Mouse (Mus musculus): ENCODE results near the gene Eif4a1. TPM values are rescaled to one million over a fixed set of nuclear protein-coding genes. Genes with fewer than 3 reads are reported as not detected.
A peak's percentile ranks its signal among the peaks of the same experiment; 100 is the strongest.

Eif4a1 gene
- total RNA-seq, 2 experiments from 2014 or later: 678 to 712 TPM

DNA sequence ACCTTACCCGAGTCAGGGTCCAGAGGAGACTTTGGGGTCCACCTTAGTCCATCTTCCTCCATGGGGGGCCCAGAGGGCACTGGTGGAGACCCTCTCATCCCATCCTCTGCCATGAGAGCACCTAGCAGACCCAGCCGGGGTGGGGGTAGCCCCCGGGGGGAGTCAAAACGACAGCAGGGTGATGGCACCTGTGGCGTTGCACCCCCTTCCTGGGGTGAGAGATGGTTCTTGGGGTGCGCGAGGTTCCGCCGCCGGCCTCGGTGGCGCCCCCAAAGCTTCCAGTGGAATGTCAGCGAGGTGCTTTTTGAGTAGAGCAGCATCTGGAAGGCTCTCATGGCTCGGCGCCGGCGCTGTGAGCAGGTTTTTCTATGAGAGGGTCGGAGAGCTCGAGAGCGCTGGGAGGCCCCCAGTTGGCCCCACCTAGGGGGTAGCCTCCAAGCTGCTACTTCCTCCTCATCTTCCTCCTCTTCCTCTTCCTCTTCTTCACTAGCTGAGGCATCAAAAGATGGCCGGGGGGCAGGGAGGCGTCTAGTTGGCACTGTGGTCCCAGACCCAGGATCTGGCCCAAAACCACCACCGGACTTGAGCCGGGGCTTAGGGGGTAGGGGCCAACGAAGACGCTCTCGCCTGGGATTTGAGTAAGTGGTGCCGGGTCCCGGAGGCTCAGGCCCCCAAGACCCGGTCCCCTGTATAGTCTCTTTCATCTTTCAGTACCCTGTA is 8.1 kb upstream of the Eif4a1 start:
- no peak for DNase-seq

DNA sequence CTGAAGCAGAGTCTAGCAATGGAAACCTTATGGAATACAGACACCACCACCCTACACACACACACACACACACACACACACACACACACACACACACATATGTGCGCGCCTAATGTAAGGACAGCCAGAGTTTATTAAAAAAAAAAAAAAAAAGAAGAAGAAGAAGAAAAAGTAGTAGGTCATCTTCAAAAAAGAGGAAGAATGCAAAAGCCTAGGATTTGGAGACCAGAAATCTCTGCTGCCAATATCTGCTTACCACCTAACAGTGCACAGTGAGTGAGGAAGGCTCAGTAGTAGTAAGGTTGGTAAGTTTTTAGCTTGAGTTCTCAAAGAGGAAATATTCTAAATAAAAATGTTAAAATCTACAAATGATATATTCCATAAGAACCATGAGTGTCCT is 6.9 kb upstream of the Eif4a1 start:
- no peak for DNase-seq

DNA sequence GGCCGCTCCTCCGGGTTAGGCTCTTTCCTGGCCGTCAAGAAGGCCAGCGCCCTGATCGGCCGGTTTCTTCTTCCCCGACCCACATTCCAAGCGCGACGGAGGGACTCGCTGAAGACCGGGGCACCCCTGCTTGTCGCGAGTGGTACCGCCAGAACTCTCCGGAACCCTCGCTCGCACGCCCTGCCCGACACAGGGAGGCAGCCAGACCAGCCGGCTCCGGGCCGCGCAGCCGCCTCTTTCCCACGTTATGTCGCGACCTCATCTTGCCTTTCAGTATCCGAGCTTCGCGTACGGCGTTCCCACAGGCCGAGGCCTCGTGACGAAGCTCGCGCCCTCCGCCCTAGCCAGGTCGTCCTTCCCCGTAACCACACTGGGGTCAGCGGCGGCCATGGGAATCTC is 498 bp downstream of the Eif4a1 start:
- DNase-seq: peak in 1 of 2 experiments; percentile 40

DNA sequence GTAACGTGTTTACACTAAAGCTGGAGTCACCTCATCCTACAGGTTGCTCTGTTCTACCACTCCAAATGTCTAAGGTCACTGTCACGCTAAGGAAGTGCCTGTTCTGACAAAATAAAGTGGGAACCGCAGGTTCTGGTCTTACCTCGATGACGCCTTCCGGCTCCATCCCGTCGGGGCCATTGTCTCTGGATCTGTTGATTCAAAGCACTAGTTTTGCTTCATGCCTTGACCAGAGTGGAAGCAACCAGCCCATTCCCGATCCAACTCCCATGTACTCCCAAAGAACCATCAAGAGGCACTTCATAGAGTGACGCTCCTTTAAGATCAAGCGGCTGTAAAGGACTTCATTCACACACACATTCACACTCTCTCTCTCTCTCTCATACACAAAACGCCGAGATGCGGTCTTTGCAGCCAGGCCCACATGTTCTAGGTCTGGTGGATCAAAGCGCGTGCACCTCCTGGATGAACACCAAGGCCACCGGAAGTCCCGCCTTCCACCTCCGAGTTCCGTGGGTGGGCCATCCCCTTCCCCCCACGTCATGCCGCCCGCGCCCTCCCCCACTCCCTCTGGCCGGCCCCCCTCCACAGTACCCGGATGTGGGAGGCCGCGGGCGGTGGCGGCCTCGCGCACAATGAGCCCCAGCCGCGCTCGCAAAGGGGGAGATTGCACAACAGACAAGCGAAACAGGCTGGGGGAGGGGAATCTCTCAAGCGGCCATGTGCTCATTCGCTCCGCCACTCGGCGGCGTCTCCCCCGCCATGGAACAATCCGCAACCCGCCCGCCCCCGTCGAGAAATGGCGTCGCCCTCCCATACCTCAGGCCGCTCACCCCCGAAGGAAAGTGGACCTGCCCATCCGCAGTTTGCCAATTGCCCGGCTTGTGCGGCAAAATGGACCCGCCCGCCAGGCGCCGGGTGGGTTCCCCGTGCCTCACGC is 1.2 kb downstream of the Eif4a1 start:
- DNase-seq: peak; percentile 97 to 99

DNA sequence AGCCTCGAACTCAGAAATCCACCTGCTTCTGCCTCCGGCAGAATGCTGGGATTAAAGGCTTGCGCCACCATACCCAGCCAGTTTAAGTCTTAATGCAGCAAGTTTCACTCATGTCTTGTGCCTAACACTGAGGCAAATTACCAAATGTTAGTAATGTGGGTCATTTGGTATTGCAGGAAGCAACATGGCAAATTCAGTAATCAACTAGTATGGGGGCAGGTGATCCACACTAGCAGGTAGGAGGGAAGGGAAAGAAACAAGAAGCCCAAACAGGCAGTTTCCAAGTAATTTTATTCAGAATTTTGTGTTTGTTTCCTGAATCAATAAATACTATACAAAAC is 5.6 kb downstream of the Eif4a1 start:
- no peak for DNase-seq

DNA sequence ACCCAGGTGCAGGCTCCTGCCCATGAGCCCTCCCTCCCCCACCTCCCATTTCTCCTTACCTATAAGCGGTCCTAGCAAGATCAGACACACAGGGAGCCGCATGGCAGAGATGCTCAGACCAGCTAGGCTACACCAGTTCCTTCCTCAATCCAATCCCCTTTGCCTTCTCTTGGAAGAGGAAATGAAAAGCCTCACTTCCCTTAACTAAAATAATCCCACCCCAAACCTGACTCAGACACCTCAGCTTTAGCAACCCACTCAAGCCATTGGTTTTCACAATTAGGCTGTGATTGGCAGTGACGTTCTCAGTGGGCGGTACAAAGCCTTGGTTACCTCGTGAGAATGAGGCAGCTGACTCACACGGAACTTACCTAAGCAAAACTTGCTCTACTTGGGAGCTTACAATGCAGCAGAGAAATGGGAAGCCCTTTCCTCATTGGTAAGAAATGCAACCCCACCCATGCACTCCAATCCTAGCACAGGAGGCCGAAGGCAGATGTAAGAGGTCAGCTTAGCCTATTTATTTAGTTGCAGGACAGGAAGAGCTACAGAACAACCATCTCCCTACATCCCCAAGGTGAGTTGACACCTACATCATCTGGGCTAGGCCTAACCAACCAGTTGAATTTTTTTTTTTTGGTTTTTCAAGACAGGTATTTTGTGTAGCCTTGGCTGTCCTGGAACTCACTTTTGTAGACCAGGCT is 6.1 kb downstream of the Eif4a1 start, which contains the start of gene Cd68:
Gene Cd68 (minus strand): TSS at position 193 of the 704 bp plus-strand sequence.
- peak; percentile 61 to 64 for DNase-seq

DNA sequence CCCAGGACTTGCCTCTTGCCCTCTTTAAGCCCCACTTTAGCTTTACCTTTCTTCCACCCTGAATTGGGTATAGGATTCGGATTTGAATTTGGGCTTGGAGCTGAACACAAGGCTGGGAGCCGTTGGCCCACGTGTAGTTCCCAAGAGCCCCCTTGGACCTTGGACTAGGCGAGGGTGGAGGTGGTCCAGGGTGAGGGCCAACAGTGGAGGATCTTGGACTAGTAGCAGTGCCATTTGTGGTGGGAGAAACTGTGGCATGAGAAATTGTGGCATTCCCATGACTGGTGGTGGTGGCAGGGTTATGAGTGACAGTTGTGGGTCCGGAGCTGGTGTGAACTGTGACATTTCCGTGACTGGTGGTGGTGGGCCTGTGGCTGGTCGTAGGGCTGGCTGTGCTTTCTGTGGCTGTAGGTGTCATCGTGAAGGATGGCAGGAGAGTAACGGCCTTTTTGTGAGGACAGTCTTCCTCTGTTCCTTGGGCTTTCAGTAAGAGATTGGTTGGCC is 6.7 kb downstream of the Eif4a1 start:
- DNase-seq: no peak

DNA sequence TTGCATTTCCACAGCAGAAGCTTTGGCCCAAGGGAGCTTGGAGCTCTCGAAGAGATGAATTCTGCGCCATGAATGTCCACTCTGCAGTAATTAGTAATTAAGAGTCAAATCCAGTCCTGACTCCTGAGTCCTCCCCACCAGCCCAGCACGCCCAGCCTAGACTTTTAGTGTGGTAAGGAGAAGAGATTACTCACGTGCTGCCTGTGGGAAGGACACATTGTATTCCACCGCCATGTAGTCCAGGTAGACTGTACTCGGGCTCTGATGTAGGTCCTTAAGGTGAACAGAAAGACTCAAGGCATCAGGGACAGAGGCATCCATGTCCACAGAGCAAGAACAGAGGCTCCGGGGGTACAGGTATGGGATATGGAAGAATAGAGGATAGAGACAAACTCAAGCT is 7.4 kb downstream of the Eif4a1 start:
- DNase-seq: no peak

DNA sequence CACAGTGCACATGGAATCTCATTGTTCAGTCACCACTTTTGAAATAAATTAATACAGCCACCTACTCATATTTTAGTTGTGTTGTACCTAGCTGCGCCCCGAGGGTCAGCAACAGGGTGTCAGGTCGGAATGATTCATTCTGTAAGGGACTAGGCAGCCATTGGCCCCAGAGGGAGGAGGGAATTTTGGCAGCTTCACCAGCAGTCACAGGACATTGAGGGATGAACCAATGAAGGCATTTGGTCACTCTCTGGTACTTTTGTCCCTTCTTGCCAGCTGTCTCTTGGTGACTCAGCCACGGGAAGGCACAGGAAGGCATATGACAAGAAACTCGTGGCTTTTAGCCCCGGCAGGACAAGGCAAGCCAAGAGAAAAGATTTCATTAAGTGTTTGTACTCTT is 8.4 kb downstream of the Eif4a1 start:
- DNase-seq: peak; percentile 72 to 73

DNA sequence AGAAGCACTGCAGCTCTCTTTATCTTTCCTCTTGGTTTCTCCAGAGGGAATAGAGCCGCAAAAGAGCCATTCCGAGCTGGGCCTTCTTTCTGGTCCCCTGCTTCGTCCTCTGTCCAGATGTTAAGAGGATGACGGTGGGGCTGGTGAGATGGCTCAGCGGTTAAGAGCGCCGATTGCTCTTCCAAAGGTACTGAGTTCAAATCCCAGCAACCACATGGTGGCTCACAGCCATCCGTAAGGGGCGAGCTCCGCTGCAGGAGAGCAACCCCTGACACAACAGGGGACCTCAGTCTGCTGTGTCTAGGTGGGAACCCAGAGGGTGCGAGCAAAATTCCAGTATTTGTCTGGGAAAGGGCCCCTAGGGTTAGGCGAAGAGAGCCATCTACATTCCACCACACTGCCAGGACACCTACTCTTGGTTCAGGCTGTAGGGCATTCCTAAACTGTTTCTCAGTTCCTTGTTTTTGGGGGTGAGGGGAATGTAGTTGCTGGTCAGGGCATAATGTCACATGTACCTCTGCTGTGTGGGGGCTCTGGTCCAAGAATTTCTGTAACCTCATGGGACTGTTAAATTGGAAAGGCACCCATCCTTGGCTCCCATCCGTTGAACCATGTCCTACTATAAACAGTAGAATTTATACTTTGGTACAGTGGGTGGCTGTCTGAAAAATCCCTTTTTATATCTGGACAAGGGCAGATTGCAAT is 9.1 kb downstream of the Eif4a1 start:
- DNase-seq: no peak

DNA sequence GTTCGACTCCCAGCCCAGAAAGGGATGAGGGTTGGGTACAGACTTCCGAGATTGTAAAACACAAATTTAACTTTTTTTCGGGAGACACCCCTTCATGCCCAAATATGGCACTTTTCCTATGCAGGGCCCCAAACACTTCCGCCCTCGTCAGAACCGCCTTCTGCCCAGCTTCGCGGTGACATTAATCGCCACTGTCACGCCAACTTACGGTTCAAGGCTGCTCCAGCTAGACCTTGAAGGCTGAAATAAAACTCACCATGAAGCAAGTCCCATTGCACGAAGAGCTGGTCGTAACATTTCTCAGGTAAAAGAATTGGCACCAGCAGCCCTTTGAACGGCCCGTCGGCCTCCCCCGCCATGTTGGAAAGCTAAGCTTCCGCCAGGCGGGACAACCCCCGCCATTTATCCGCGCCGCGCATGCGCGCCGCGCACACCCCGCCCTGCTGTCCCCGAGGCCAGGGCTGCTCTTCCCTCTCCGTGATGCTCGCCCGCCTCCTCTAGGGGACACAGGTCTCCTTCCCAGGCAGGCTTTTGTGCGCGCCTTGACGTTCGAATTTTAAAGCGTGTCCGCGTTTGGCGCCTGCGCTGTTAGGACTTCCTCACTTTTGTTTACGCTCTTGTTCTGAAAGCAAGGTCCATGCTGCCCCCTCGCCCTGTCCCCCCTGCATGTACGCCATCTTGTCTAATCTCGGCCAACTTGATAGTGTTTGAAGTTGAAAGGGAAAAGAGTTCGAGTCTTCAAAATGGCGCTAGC is 9.8 kb downstream of the Eif4a1 start, which contains the start of gene Mpdu1:
Gene Mpdu1 (minus strand): TSS at position 430 of the 754 bp plus-strand sequence.
- peak; percentile 95 for DNase-seq

DNA sequence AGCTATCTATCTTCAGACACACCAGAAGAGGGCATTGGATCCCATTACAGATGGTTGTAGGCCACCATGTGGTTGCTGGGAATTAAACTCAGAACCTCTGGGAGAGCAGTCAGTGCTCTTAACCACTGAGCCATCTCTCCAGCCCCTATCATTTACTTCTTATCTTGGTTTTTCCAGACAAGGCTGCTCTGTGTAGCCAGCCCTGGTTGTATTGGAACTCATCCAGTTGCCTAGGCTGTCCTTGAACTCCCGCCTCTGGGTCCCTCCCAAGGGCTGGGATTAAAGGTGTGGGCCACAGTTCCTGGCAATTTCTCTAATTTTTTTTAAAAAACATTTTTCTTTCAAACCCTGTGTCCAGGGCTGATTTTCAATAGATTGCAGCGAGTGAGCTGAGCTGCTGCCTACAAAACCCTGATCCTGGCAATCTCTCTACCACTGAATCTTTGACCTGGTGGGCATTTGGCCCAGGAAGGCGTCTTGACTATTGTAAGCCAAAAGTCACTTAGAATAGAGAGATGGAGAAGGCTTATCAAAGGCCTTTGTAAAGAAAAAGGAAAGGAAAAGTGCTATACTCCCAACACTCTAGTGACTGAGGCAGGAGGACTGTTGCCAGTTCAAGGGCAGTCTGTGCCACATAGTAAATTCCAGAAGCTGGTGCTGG is 10.9 kb downstream of the Eif4a1 start:
- peak; percentile 69 to 75 for DNase-seq

DNA sequence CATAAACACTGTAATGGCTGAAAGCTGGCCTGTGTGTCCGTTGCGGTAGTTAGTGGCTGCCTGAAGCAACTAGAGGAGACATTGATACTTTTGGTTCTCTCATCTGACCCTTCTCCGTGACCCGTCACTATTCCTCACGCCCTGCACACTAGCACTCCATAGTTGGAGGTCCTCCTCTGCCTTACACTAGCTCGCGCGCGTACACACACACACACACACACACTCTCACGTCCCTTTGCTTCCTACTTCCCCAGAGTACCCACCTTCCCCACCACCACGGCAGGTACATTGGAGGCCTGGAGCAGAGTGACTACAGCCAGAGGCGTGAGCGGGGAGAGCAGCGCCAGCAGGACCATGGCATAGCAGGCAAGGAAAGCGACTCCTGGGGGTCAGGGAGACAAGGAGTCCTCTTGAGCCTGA is 14.8 kb downstream of the Eif4a1 start:
- DNase-seq: no peak

DNA sequence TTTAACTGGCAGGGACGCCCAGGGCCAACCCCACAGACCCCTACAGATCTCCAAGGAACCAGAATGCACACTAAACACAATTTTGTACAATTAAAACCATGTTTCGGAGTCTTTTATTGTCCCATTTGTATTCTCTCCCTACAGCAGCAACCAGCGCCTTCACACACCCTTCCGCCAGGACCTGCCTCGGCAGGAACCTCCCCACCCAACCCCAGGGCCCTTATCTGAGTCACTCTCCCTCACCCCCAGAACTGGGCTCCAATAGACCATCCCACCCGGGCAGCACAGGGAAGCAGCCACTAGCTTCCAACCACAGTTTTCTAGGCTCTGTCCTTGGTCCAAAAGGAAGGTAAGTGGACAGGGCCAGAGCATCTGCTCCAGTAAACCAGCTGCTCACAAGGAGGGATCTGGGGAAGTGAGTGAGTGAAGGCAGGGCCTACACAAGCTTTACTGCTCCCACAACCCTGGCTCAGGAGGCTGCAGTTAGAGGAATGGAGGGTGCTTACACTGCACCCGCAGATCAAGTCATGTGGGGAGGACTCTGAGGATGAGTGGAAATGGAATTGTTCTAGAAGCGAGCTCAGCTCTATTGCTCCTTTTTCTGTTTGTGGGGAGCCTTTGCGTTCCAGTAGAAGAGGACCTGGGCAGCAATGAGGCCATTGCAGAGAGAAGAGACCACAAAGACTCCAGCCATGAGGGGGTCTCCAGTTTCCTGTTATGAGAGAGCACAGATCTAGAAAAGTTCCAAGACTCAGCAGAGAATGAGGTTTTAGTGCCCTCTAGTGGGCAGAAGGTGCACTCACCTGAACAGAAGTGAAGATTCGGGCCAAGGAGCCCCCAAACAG is 15.4 kb downstream of the Eif4a1 start:
- peak in 1 of 2 experiments; percentile 53 for DNase-seq

DNA sequence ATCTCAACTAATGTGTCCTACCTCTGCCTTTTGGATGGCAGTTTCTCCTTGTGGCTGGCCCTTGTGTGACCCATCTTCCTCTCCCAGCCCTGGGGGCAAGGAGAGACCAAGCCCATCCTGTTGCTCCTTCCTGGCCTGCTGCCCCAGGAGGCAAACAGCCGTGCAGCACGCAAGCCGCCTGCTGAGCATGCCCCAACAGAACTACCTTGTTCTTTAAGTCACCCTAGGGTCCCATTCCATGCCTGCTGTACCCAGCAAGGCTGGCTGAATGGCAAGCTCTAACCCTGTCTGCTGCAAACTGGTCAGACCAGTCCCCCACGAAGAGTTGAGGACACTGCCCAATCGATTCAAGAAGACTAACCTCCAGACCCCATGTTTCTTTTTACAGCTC is 16.2 kb downstream of the Eif4a1 start:
- no peak for DNase-seq

DNA sequence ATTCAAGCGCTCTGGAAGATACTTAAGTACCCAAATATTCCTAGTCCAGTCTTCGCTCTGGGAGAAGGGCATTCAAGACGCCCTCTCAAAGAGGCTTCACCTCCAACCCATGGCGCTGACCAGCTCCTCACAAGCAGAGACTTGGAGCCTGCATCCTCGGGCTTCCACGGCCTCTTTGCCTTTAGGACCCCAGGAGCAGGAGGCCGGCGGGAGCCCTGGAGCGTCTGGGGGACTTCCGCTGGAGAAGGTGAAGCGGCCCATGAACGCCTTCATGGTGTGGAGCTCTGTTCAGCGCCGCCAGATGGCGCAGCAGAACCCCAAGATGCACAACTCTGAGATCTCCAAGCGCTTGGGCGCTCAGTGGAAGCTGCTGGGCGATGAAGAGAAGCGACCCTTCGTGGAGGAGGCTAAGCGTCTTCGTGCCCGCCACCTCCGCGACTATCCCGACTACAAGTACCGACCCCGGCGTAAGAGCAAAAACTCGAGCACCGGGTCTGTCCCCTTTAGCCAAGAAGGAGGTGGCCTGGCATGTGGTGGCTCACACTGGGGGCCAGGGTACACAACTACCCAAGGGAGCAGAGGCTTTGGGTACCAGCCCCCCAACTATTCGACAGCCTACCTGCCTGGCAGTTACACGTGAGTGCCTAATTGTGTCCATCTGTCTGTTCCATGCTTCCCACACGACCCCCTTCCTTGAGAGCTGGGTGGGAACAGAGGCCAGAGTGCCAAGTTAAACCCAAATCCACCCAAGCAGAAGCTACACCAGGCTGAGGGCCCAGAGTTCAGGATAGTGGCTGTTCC is 16.8 kb downstream of the Eif4a1 start, which contains the start of gene Sox15:
Gene Sox15 (plus strand): TSS at position 51 of the 801 bp plus-strand sequence.
- DNase-seq: peak; percentile 77

DNA sequence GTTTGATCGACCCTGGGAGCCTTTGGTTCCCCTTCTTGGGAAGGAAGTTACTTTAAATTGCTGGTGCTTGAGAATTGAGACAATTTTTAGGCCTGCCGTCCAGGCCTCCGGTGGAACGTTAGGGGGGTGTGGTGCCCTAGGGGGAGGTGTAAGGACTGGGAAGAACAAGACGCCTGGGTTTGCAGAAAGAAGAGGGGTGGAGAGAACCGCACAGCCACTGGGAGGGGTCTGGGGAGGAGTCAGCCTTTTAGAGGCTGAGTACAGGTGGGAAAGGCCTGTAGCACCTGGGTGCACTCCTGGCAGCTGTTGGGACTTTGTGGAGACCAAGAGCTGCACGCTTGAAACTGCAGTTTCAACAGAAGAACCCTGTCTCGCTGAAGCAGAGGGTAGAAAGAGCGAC is 17.5 kb downstream of the Eif4a1 start:
- peak in 1 of 2 experiments; percentile 18 for DNase-seq

DNA sequence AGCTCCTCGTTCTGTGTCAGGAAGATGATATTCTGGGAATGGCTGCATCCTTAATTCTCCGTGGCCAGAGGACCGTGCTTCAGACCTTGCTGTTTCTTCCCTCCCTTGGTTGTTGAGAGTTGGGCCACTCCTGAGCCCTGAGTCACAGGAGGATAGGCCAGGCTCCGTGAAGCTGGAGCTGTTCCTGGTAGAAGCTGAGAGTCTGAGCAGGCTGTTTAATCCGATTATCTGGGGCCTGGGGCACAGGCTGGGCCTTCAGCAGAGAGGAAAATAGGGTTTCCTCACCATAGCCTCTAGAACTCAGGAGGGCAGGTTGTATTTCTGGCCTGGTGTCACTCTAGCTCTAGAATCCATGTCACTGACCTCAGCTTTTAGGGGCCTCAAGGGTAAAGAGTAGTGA is 18.8 kb downstream of the Eif4a1 start:
- DNase-seq: peak in 1 of 2 experiments; percentile 41
